Mouse (Mus musculus): ENCODE data around the gene Hist1h3f. TPM values are rescaled to one million over a fixed set of nuclear protein-coding genes. Genes with fewer than 3 reads are reported as not detected.
A peak's percentile ranks its signal among the peaks of the same experiment; 100 is the strongest.
"Not testable (repeated sequence)": the region's sequence is repeated elsewhere in the genome, so short reads cannot be mapped to it uniquely, and the experiment has no call there.

Hist1h3f gene
- polyA plus RNA-seq, 1 experiment from 2014 or later, result 0.54 TPM

- no peaks in the 10 kb centered on the region for H3K36me3 ChIP-seq (ENCODE audit: insufficient read depth, low read length)
- WGBS, result 0% methylated on average over 43 of the region's 43 CpGs
- H3K27me3 ChIP-seq (ENCODE audit: insufficient read depth, low read length), result no peaks in the 10 kb centered on the region
- H3K9ac ChIP-seq (replicated peaks; ENCODE audit: low read length), result peak within 1 kb of the TSS; percentile 79
- H3K4me1 ChIP-seq (ENCODE audit: insufficient read depth, low read length), result peaks cover 37% of the 10 kb centered on the region
- peak within 1 kb of the TSS; percentile 92 for H3K27ac ChIP-seq (ENCODE audit: low read length)
- H3K4me2 ChIP-seq (replicated peaks; ENCODE audit: low read depth, low read length), result peak within 1 kb of the TSS; percentile 71
- peak within 1 kb of the TSS; percentile 65 for H3K4me3 ChIP-seq (ENCODE audit: low read length)
- H3K9me3 ChIP-seq (ENCODE audit: low read length), result no peaks in the 10 kb centered on the region
- peak; percentile 93 for ATAC-seq (ENCODE audit: low FRiP score, low TSS enrichment)
These were observed 37.8 kb downstream of the Hist1h3f start, which contains the start of gene Hist1h4d for GRCm38 (mm10) chr13:23581408-23582218. Hist1h4d (plus strand) TSS chr13:23581598.

GRCm38 (mm10) chr13:23582219-23583056, 38.6 kb downstream of the Hist1h3f start:
- Histone ChIP-seq H3K4me2 (replicated peaks; ENCODE audit: low read depth, low read length) (peak overlapping the region; percentile 71), H3K9ac (replicated peaks; ENCODE audit: low read length) (peak overlapping the region; percentile 79), H3K4me1 (ENCODE audit: insufficient read depth, low read length) (peaks cover 35% of the 10 kb centered on the region), H3K27me3 (ENCODE audit: insufficient read depth, low read length) (no peaks in the 10 kb centered on the region), H3K36me3 (ENCODE audit: insufficient read depth, low read length) (no peaks in the 10 kb centered on the region), H3K9me3 (ENCODE audit: low read length) (no peaks in the 10 kb centered on the region), H3K27ac (ENCODE audit: low read length) (peak overlapping the region; percentile 92), H3K4me3 (ENCODE audit: low read length) (peak overlapping the region; percentile 65)
- WGBS, result 6% methylated on average over 6 of the region's 6 CpGs
- ATAC-seq (ENCODE audit: low FRiP score, low TSS enrichment), result no peak

- Histone ChIP-seq H3K4me1 (ENCODE audit: insufficient read depth, low read length) (peaks cover 35% of the 10 kb centered on the region), H3K4me3 (ENCODE audit: low read length) (no peak overlapping the region), H3K4me2 (replicated peaks; ENCODE audit: low read depth, low read length) (peak overlapping the region; percentile 7; the same call in 1 of the 2 replicates), H3K27ac (ENCODE audit: low read length) (peak overlapping the region; percentile 92), H3K36me3 (ENCODE audit: insufficient read depth, low read length) (no peaks in the 10 kb centered on the region), H3K27me3 (ENCODE audit: insufficient read depth, low read length) (no peaks in the 10 kb centered on the region), H3K9ac (replicated peaks; ENCODE audit: low read length) (peak overlapping the region; percentile 7; the same call in 1 of the 2 replicates), H3K9me3 (ENCODE audit: low read length) (no peaks in the 10 kb centered on the region)
- no peak for ATAC-seq (ENCODE audit: low FRiP score, low TSS enrichment)
These were observed 39.7 kb downstream of the Hist1h3f start for GRCm38 (mm10) chr13:23583387-23584068.

GRCm38 (mm10) chr13:23584331-23584730, 40.5 kb downstream of the Hist1h3f start:
- Histone ChIP-seq H3K36me3 (ENCODE audit: insufficient read depth, low read length) (no peaks in the 10 kb centered on the region), H3K27me3 (ENCODE audit: insufficient read depth, low read length) (no peaks in the 10 kb centered on the region), H3K9me3 (ENCODE audit: low read length) (no peaks in the 10 kb centered on the region), H3K27ac (ENCODE audit: low read length) (peak overlapping the region; percentile 95), H3K9ac (replicated peaks; ENCODE audit: low read length) (peak overlapping the region; percentile 88), H3K4me1 (ENCODE audit: insufficient read depth, low read length) (peaks cover 35% of the 10 kb centered on the region), H3K4me3 (ENCODE audit: low read length) (peak overlapping the region; percentile 46), H3K4me2 (replicated peaks; ENCODE audit: low read depth, low read length) (peak overlapping the region; percentile 83)
- no peak for ATAC-seq (ENCODE audit: low FRiP score, low TSS enrichment)

- H3K9ac ChIP-seq (replicated peaks; ENCODE audit: low read length), result peak overlapping the region; percentile 88
- H3K4me1 ChIP-seq (ENCODE audit: insufficient read depth, low read length), result peaks cover 35% of the 10 kb centered on the region
- peak overlapping the region; percentile 46 for H3K4me3 ChIP-seq (ENCODE audit: low read length)
- H3K4me2 ChIP-seq (replicated peaks; ENCODE audit: low read depth, low read length), result peak overlapping the region; percentile 83
- WGBS, result under 1% methylated on average over 21 of the region's 21 CpGs
- no peaks in the 10 kb centered on the region for H3K9me3 ChIP-seq (ENCODE audit: low read length)
- peak overlapping the region; percentile 95 for H3K27ac ChIP-seq (ENCODE audit: low read length)
- no peaks in the 10 kb centered on the region for H3K36me3 ChIP-seq (ENCODE audit: insufficient read depth, low read length)
- H3K27me3 ChIP-seq (ENCODE audit: insufficient read depth, low read length), result no peaks in the 10 kb centered on the region
- no peak for ATAC-seq (ENCODE audit: low FRiP score, low TSS enrichment)
These were observed 41.2 kb downstream of the Hist1h3f start for GRCm38 (mm10) chr13:23585029-23585441.

GRCm38 (mm10) chr13:23585442-23586098, 41.7 kb downstream of the Hist1h3f start:
- H3K27me3 ChIP-seq (ENCODE audit: insufficient read depth, low read length); H3K9me3 ChIP-seq (ENCODE audit: low read length); H3K36me3 ChIP-seq (ENCODE audit: insufficient read depth, low read length): not testable (repeated sequence)
- Histone ChIP-seq H3K27ac (ENCODE audit: low read length) (peak overlapping the region; percentile 95), H3K9ac (replicated peaks; ENCODE audit: low read length) (peak overlapping the region; percentile 88), H3K4me1 (ENCODE audit: insufficient read depth, low read length) (peaks cover 35% of the 10 kb centered on the region), H3K4me2 (replicated peaks; ENCODE audit: low read depth, low read length) (peak overlapping the region; percentile 83), H3K4me3 (ENCODE audit: low read length) (peak overlapping the region; percentile 46)
- 1% methylated on average over 22 of the region's 36 CpGs for WGBS
- peak; percentile 90 for ATAC-seq (ENCODE audit: low FRiP score, low TSS enrichment)

GRCm38 (mm10) chr13:23586099-23586939, 42.5 kb downstream of the Hist1h3f start:
- H3K4me1 ChIP-seq (ENCODE audit: insufficient read depth, low read length), result peaks cover 35% of the 10 kb centered on the region
- WGBS, result 1% methylated on average over 21 of the region's 22 CpGs
- ATAC-seq (ENCODE audit: low FRiP score, low TSS enrichment), result no peak
- H3K9ac ChIP-seq (replicated peaks; ENCODE audit: low read length), result peak overlapping the region; percentile 71
- H3K4me2 ChIP-seq (replicated peaks; ENCODE audit: low read depth, low read length), result peak overlapping the region; percentile 83
- H3K27me3 ChIP-seq (ENCODE audit: insufficient read depth, low read length), result no peaks in the 10 kb centered on the region
- H3K27ac ChIP-seq (ENCODE audit: low read length), result peak overlapping the region; percentile 99
- H3K4me3 ChIP-seq (ENCODE audit: low read length), result peak overlapping the region; percentile 41
- H3K36me3 ChIP-seq (ENCODE audit: insufficient read depth, low read length), result no peaks in the 10 kb centered on the region
- no peaks in the 10 kb centered on the region for H3K9me3 ChIP-seq (ENCODE audit: low read length)

- H3K4me2 ChIP-seq (replicated peaks; ENCODE audit: low read depth, low read length), result peak overlapping the region; percentile 83
- peak overlapping the region; percentile 99 for H3K27ac ChIP-seq (ENCODE audit: low read length)
These were observed 43.0 kb downstream of the Hist1h3f start for GRCm38 (mm10) chr13:23586940-23587225.

More at GRCm38 (mm10) chr13:23586940-23587225, 43.0 kb downstream of the Hist1h3f start:
- no peaks in the 10 kb centered on the region for H3K36me3 ChIP-seq (ENCODE audit: insufficient read depth, low read length)
- H3K4me3 ChIP-seq (ENCODE audit: low read length), result peak overlapping the region; percentile 41
- no peaks in the 10 kb centered on the region for H3K27me3 ChIP-seq (ENCODE audit: insufficient read depth, low read length)
- peak overlapping the region; percentile 71 for H3K9ac ChIP-seq (replicated peaks; ENCODE audit: low read length)
- H3K4me1 ChIP-seq (ENCODE audit: insufficient read depth, low read length), result peaks cover 33% of the 10 kb centered on the region
- H3K9me3 ChIP-seq (ENCODE audit: low read length), result no peaks in the 10 kb centered on the region
- 2% methylated on average over 1 of the region's 1 CpGs for WGBS
- no peak for ATAC-seq (ENCODE audit: low FRiP score, low TSS enrichment)
